Mouse (Mus musculus): ENCODE data around the gene Fbh1.

GRCm38 (mm10) chr2:11801299-11801930 lies 24.0 kb upstream of the Fbh1 start:
- TF ChIP-seq CTCF (IDR thresholded peaks at IDR 0.05) (no peak), EP300 (IDR thresholded peaks at IDR 0.05) (no peak)

Data from lung, postnatal 0 days (tissue).